Mouse (Mus musculus) T-cell, adult 2 months (primary cell): ENCODE data around the gene Upf2.

ENCODE experiments used
- DNase-seq: peaks from one replicate; pipeline ENCODE4 v3.0.0; 2022; ENCODE audit warnings: low spot score

Upf2 gene

GRCm38 (mm10) chr2:5950766-5951595 is at the start of gene Upf2:
Gene Upf2 (plus strand): TSS chr2:5951469.
- peak; percentile 95 for DNase-seq

DNA sequence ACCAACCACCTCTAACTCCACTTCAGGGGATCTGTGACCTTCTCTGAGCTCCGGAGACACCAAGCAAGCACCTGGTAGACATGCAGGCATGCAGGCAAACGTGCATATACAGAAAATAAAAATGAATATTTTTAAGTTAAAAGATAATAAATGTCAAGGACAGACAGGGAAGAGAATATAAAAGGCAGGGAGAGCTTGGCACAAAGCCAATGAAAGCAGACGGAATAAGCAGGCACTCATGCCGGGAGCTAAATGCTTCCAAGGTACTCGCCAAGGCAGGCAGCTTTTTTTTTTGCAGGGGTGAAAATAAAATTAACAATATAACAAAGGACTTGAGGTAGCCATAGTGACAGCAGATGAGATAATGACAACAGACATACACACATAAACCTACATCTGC is 45.2 kb upstream of the Upf2 start:
- DNase-seq, result no peak

- peak; percentile 28 for DNase-seq
These were observed 44.6 kb upstream of the Upf2 start for GRCm38 (mm10) chr2:5906625-5907024.

DNA sequence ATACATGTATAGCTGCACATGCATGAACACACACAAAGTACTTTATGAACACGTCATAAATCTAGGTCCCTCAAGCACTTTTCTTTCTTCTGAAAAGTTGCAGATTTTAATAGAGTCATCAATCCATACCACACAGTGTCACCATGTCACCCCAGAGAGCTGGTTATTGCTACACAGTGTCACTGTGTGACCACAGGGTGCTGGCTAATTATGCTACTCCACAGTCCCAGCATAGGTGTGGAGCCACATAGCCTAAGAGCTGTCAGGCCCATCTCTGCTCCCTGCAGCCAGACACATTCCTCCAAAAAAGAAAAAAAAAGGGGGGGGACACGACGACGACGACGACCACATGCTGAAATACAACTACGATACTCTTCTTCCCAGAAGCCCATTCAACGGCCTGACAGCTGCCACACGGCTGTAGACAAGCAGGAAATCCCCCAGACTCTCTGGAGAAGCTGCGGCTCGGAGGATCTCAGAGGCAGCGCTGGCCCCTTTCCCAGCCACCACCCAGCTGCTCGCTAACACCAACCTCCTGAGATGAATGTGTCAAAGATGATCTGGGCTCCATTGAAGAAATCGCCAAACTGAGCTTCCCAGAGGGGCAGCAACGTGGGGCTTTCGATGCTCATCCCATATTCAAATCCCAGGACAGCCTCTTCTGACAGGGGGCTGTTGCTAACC is 39.8 kb upstream of the Upf2 start:
- no peak for DNase-seq

DNA sequence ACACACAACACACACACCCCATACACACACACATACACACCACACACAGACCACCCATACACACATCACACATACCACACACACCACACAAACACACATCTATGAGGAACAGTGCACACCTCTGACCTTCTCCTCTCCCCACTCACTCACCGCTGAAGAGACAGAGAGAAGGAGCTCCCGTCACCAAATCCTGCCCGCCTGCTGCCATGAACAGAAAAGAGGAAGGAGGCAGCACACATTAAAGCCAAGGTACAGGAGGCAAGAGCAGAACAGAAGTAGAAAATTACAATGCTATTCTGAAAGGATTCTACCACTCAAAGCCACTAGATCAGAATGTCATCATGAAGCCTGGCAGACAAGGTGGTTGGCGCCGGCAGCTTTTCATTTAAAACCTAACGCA is 28.4 kb upstream of the Upf2 start:
- DNase-seq, result no peak

- DNase-seq, result no peak
These were observed 27.5 kb upstream of the Upf2 start for GRCm38 (mm10) chr2:5923786-5924185.

- no peak for DNase-seq
These were observed 23.8 kb upstream of the Upf2 start for GRCm38 (mm10) chr2:5927481-5927880.

DNA sequence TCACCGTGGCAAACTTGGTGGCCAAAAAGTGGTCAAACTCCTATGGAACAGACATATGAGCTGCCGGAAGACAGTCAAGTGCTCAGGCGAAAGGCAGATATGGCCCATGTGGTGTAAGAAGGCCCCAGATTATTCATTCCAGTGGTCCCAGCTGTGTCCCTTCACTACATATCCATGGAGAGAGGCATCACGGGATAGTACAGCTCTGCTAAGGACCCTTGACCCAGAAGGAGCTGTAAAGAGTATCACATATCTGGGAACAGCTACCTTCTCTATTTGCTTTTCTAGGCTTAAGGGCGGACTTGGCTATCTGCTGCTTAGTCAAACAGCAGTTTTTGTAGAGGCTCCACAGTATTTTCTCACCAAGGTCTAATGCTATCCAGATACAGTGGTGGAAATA is 21.5 kb upstream of the Upf2 start:
- no peak for DNase-seq

DNA sequence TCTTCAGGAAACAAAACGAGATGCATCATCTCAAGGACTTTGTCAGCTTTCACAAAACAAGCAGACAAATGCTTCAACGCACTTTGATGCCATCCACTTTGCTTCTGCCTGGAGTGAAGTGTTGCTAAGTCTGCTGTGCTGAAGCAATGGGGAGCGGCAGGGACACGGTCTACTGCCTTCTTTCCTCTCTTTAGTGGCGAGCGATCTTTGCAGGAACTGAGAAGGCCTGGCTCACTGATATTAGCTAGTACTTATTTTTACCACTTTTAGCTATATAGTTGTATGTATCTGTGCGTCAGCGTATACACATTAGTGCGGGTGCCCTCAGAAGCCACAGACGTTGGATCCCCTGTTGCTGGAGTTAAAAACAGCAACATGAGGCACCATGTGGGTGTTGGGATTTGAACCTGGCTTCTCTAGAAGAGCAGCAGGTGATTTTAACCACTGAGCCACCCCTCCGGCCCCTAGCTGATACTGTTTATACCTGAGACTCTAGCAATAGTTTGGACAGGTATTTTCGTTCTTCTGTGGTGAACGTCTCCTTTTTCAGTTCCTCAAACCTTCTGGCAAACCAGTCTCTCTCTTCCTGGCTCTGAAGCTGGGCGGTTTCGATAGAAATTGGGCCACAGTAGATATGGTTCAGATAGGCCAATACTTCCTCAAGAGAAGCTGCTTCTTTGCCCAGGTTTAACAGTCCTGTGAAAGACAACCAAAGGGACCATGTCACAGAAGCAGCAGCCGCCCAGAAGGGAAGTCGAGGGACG is 20.8 kb upstream of the Upf2 start:
- no peak for DNase-seq

GRCm38 (mm10) chr2:5931938-5932337 is 19.3 kb upstream of the Upf2 start:
- DNase-seq, result no peak

- no peak for DNase-seq
These were observed 16.3 kb upstream of the Upf2 start for GRCm38 (mm10) chr2:5934936-5935335.

- no peak for DNase-seq
These were observed 15.2 kb upstream of the Upf2 start for GRCm38 (mm10) chr2:5936068-5936467.

GRCm38 (mm10) chr2:5936550-5936949 is 14.7 kb upstream of the Upf2 start:
- DNase-seq, result no peak

DNA sequence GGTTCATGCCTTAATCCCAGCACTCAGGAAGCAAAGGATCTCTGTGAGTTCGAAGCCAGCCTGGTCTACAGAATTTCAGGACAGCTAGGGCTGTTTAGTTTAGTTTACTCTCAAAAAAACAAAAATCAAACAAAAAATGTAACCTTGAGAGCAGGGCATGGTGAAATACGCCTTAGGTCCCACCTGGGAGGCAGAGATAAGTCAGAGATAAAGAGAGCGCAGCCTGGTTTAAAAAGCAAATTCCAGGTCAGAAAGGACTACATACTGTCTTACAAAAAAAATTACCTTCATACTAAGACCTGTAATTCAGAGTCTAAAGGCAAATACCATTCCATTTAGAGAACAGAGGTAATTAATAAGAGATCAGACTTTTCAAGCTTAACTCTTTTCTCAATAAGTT is 11.9 kb upstream of the Upf2 start:
- no peak for DNase-seq

DNA sequence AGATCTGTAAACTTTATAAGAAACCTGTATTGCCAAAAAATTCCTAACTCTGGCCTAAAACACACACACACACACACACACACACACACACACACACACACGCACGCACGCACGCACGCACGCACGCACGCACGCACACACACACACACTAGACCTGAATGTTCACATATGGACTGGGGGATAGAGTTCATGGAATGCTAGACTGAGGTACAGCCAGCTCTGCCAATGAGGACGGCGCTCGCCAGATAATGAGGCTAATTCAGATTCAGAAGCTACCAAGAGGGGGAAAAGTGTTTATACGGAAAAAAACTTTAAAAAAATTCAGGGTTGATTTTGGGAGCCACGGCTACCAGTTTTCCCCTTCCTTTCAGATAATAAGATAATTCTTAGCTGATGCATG is 11.4 kb upstream of the Upf2 start:
- no peak for DNase-seq

GRCm38 (mm10) chr2:5940936-5941335 is 10.3 kb upstream of the Upf2 start:
- DNase-seq, result no peak

- no peak for DNase-seq
These were observed 9.3 kb upstream of the Upf2 start for GRCm38 (mm10) chr2:5941861-5942415.

DNA sequence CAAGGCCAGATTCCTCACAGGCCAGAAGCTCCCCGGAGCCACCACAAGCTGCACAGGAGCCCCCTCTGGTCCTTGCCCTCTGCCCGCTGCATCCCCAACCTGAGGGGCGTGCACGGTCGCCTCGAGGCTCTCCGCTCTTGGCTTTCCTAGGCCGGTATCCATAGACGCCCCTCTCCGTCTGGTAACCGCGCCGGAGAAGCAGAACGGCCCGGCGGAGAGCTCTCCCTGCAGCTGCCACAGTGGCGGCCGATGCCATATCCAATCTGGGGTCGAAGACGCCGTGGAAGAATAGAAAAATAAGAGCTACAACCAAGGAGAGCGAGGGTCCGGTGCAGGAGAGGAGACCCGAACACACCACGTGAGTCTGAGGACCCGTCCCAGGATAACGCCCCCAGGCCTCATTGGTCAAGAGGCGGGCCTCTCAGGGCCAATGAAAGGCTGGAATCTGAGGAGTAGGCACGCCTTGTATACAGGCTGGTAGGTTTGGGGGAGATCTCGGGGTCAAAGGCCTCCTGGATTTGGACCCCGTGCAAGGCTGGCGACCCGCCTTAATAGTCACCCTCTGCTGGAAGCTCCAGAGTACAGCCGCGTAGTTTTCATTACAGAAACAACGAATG is 8.7 kb upstream of the Upf2 start, which contains the start of gene Dhtkd1:
Gene Dhtkd1, minus strand, starts transcription at position 377 of the 617 bp plus-strand sequence.
- DNase-seq, result peak; percentile 12

GRCm38 (mm10) chr2:5943071-5943470 is 8.2 kb upstream of the Upf2 start:
- DNase-seq, result no peak

DNA sequence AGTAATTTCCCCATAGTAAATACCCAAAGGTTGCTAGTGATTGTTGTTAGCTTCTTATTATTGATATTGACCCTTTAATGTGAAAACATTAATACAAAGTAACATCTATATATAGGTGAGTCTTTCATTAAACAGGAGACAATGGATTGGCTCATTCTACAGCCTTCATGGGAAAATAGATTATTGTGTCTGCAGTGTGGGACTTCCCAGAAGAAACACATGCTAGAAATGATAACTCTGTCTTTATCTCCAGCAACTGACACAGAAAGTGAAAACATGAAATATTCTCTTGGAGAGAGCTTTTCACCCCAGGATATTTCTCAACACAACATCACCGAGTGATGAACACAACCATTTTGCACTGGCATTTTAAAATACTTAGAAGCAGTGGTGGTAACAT is 5.6 kb upstream of the Upf2 start:
- no peak for DNase-seq

GRCm38 (mm10) chr2:5946876-5947275 is 4.4 kb upstream of the Upf2 start:
- no peak for DNase-seq

GRCm38 (mm10) chr2:5948964-5949363 is 2.3 kb upstream of the Upf2 start:
- DNase-seq, result no peak
